8 mouse cellular contexts compared by ENCODE assay signal in genomic region chrX:167233104-167233687, GRCm38 (mm10). TPM values are rescaled to one million over a fixed set of nuclear protein-coding genes. Genes with fewer than 3 reads are reported as not detected.
DNase-seq lines count a peak whose midpoint lies in the region; ATAC-seq and TF ChIP-seq lines count a peak whose summit lies in the region.
"Had no signal": no experiment of that assay in that cellular context is flagged by ENCODE, and none has a peak within 500 bp of the region (broad histone marks: within the 10 kb centered on the region; RNA-seq: fewer than 3 reads in every experiment).

No protein-coding gene starts in this region.

- TF ChIP-seq CTCF in G1E (IDR thresholded peaks at IDR 0.05; ENCODE audit: low read depth, low read length), result 0 out of 2 replicates have a peak, but pooled peaks have one; percentile 17
- TF ChIP-seq CTCF in bone marrow macrophage, adult 2 months (IDR thresholded peaks at IDR 0.05; ENCODE audit: low read depth, low read length), result peak; percentile 26; the same call in 1 of the 2 replicates
- TF ChIP-seq CTCF in layer of hippocampus, adult 2 months (conservative IDR thresholded peaks at IDR 0.05), result peak; percentile 88

- TF ChIP-seq POLR2A in bone marrow macrophage, adult 2 months (IDR thresholded peaks at IDR 0.05; ENCODE audit: borderline replicate concordance, low read depth, low read length), result no peak

- H3K9me3 ChIP-seq in G1E (replicated peaks), result no peaks in the 10 kb centered on the region

- H3K36me3 ChIP-seq in G1E (replicated peaks), result no peaks in the 10 kb centered on the region

- DNase-seq in G1E (ENCODE audit: low spot score), result no peak
- DNase-seq in layer of hippocampus, adult 2 months (ENCODE audit: low spot score in 2 of 2), result peak; percentile 37 to 79
- peak; percentile 74 for DNase-seq in lung, postnatal 25 days (ENCODE audit: low spot score)
- peak; percentile 78 for DNase-seq in right cerebral cortex, postnatal 14 days

- no peak for ATAC-seq in G1E (ENCODE audit: extremely low read depth, insufficient number of reproducible peaks, low FRiP score, poor library complexity, severe bottlenecking)
- peak; percentile 70 for ATAC-seq in erythroid progenitor cell, adult 5-6 weeks (replicated peaks; ENCODE audit: low FRiP score, poor library complexity, severe bottlenecking)
- ATAC-seq in hematopoietic stem cell, adult 5-6 weeks (replicated peaks in 1 of 2; ENCODE audit: insufficient read depth in 1 of 2, low FRiP score in 2 of 2, low TSS enrichment in 1 of 2, low read depth in 1 of 2, poor library complexity in 2 of 2, severe bottlenecking in 2 of 2), result peak; percentile 63 to 74; a peak in 3 of 4 replicates

- H3K4me1 ChIP-seq in G1E (ENCODE audit: insufficient read depth, low read depth, low read length), result no peaks in the 10 kb centered on the region
- peaks cover 22% of the 10 kb centered on the region for H3K4me1 ChIP-seq in bone marrow macrophage, adult 2 months (ENCODE audit: control insufficient read depth, insufficient read depth, low read length)

- no peaks in the 10 kb centered on the region for H3K27me3 ChIP-seq in G1E (ENCODE audit: insufficient read depth, low read length)

- H3K4me3 ChIP-seq in G1E (ENCODE audit: low read depth, low read length), result no peak overlapping the region
- no peak overlapping the region for H3K4me3 ChIP-seq in bone marrow macrophage, adult 2 months (ENCODE audit: insufficient read depth, low read length)
- no peak overlapping the region for H3K4me3 ChIP-seq in layer of hippocampus, adult 2 months

- no peak overlapping the region for H3K27ac ChIP-seq in bone marrow macrophage, adult 2 months (ENCODE audit: insufficient read depth, low read depth, low read length)
- H3K27ac ChIP-seq in layer of hippocampus, adult 2 months, result 0 out of 2 replicates have a peak overlapping the region, but pooled peaks have one; percentile 28
- H3K27ac ChIP-seq: macrophage had no signal

RNA-seq across cellular contexts. Expression of gene Tmsb4x, which starts 24.1 kb away (rescaled TPM):
- total RNA-seq in G1E (2014; fragmentation: Nextera tagmentation) (not detected in 2 replicates), G1E (2017) (0.46 and 0.87 TPM in 2 replicates)
- polyA plus RNA-seq in G1E (2012), result 0.09 TPM in 1 of 2 replicates, not detected in the other
- 12,467 and 14,564 TPM in 2 replicates for polyA plus RNA-seq in bone marrow macrophage, adult 2 months (2012; ENCODE audit: insufficient read depth, insufficient read length, missing spikeins)
- total RNA-seq in erythroid progenitor cell, adult 5-6 weeks (2015; ENCODE audit: low replicate concordance), result 1,554 and 1,569 TPM in 2 replicates
- total RNA-seq in erythroid progenitor cell, adult 5-6 weeks (2017; ENCODE audit: low replicate concordance), result 487 and 758 TPM in 2 replicates
- total RNA-seq in hematopoietic stem cell, adult 5-6 weeks (2017), result 644 and 1,558 TPM in 2 replicates
- 1,000 to 10,000 TPM; 1,652 to 1,714 TPM for total RNA-seq in layer of hippocampus, adult 2 months (2021)

RNA-seq across cellular contexts. Expression of gene Tlr8, which starts 30.9 kb away (rescaled TPM):
- total RNA-seq in G1E (2014; fragmentation: Nextera tagmentation), result not detected in 2 replicates
- 0.11 TPM in 1 of 2 replicates, not detected in the other for total RNA-seq in G1E (2017)
- polyA plus RNA-seq in G1E (2012), result not detected in 2 replicates
- 156 and 229 TPM in 2 replicates for polyA plus RNA-seq in bone marrow macrophage, adult 2 months (2012; ENCODE audit: insufficient read depth, insufficient read length, missing spikeins)
- 5.4 and 9.0 TPM in 2 replicates for total RNA-seq in erythroid progenitor cell, adult 5-6 weeks (2015; ENCODE audit: low replicate concordance)
- 3.6 and 15.5 TPM in 2 replicates for total RNA-seq in erythroid progenitor cell, adult 5-6 weeks (2017; ENCODE audit: low replicate concordance)
- total RNA-seq in hematopoietic stem cell, adult 5-6 weeks (2017), result 0.74 and 2.8 TPM in 2 replicates
- under 1 TPM; 0.15 to 0.33 TPM for total RNA-seq in layer of hippocampus, adult 2 months (2021)

Comparison
In these comparisons a context has a peak if more than half of its experiments do, and no peak if none do; other contexts are left out.
1. CTCF ChIP-seq: peak in every context shown above with its lines; median percentile 88 in layer of hippocampus, adult 2 months; 26 in bone marrow macrophage, adult 2 months; 17 in G1E.
2. RNA of gene Tmsb4x, which starts 24.1 kb away (total RNA-seq): 1,652 to 1,714 TPM in layer of hippocampus, adult 2 months, 487 to 1,569 TPM in erythroid progenitor cell, adult 5-6 weeks and 644 to 1,558 TPM in hematopoietic stem cell, adult 5-6 weeks; 0.46 to 0.87 TPM in G1E; every median in the first group is over 100 times any median in the second.